Mouse (Mus musculus) left cerebral cortex, postnatal 4 days (tissue): ENCODE measurements around the gene Elavl3. TPM values are rescaled to one million over a fixed set of nuclear protein-coding genes. Genes with fewer than 3 reads are reported as not detected.
A peak's percentile ranks its signal among the peaks of the same experiment; 100 is the strongest.

Source experiments
- DNase-seq: peaks from one replicate; pipeline ENCODE4 v3.0.0-alpha.2; 2022
- intact Hi-C: fragments of 180-260 bp; cut with DNase I; formaldehyde crosslinking; loops from one replicate; pipeline ENCODE4 v1.15.1; 2025
- total RNA-seq, 2 experiments: library from RNA; stranded (reverse); gene quantifications; 2 replicates each; pipeline ENCODE4 v1.2.3; 2021

The Elavl3 gene
- total RNA-seq, 2 experiments from 2014 or later: 365 to 366 TPM

DNA sequence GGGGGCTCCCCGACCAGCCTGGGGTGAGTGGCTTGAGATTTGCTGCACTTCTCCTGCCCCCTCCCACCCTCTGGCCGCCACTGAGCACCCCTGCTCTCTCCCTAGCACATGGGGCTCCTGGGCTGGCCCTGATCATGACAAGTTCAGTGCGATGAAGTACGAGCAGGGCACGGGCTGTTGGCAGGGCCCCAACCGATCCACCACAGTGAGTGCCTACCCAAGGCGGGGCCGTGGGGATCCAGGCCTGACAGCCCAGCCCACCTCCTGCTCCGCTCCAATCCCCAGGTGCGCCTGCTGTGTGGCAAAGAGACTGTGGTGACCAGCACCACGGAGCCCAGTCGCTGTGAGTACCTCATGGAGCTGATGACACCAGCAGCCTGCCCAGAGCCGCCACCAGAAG lies 39.1 kb downstream of the Elavl3 start:
- DNase-seq: no peak
- intact Hi-C loops: no loop called here

GRCm38 (mm10) chr9:22011055-22011454 lies 40.8 kb downstream of the Elavl3 start:
- intact Hi-C loops: no loop called here
- no peak for DNase-seq

GRCm38 (mm10) chr9:22004546-22004945 lies 47.3 kb downstream of the Elavl3 start:
- no peak for DNase-seq
- intact Hi-C loops: no loop called here

DNA sequence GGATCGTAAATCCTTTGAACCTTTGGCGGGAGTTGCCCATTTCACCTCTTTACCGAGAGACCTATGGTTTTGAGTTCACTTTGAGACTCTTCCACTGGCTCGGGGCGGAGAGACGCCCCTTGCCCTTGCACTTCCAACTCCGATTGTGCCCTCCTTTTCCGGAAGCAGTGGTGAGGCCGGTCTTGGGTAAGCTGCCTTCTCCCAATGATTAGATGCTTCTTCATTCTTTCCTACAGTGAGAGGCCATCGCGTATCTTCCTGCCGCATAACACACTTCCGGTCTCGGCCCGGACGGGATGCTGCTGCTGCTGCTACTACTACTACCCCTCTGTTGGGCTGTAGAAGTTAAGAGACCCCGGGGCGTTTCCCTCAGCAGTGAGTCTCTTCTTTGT lies 48.7 kb downstream of the Elavl3 start:
- DNase-seq: no peak

DNA sequence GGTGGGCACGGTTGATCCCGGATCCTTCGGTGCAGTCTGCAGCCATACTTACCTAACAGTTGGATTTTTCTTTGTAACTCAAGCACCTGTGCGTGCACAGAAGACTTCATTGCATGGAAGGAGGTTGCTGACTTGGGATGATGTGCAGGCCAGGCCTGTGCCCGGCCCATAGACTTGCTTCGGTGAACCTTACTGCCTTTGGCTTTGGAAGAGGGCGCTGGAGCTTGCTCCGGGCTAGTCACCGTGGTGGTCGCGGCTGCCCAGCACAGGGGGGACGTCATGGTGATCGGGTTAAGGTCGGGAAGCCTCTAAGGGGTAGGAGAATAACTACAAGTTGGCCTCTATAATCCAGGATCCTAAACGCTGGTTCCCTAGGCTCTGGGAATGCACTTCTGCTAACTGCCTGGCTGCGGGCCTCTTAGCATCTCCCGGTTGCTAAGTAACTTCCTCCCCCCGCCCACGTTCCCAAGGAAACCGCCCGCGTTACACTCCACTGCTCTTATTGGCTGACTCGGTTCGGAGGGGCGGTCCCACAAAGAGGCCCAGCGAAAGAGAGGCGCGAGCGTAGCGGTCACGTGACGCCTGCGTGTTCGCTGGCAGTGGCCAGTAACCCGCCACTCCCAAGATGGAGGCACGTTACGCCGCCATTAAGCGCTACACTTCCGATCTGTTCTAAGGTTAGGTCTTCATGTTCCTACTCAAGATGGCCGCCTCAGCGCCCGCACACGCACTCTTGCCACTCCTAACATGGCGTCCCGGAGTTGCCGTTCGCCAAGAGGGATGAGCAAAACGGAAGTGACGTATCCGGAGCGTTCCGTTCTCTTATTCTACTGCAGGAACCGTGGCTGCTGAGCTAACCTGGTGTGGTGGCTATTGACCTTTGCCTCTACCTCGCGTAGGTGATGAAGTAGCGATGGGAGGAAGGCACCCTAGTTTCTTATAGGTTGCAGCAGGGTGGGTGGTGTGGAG lies 49.3 kb downstream of the Elavl3 start, which contains the start of the genes Ccdc151 and Prkcsh:
Gene Ccdc151, minus strand, starts transcription at position 441 of the 969 bp plus-strand sequence.
Gene Prkcsh, plus strand, starts transcription at position 613 of the 969 bp plus-strand sequence.
- DNase-seq: peak; percentile 99
- intact Hi-C loops: no loop called here

More for the DNA sequence above, 48.7 kb downstream of the Elavl3 start:
- intact Hi-C loops: no loop called here

DNA sequence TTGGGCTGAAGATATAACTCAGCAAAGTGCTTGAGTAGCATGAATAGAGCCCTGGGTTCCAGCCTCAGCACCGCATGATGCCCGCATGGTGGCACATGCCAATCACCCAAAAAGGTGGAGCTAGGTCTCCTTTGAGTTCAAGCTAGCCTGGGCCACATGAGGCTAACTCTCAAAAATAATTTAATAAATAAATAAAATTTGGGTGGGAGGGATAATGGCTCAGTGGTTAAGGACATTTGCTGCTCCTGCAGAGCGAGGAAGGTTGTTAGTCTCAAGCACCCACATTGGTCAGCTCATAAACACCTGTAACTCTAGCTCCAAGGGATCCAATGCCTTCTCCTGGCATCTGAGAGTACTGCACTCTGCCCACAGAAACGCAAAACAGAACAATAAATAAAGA lies 50.2 kb downstream of the Elavl3 start:
- intact Hi-C loops: no loop called here
- no peak for DNase-seq

GRCm38 (mm10) chr9:22000296-22000695 lies 51.5 kb downstream of the Elavl3 start:
- DNase-seq: no peak
- intact Hi-C loops: no loop called here

GRCm38 (mm10) chr9:21996178-21996867 lies 55.5 kb downstream of the Elavl3 start:
- intact Hi-C loops: no loop called here
- no peak for DNase-seq

DNA sequence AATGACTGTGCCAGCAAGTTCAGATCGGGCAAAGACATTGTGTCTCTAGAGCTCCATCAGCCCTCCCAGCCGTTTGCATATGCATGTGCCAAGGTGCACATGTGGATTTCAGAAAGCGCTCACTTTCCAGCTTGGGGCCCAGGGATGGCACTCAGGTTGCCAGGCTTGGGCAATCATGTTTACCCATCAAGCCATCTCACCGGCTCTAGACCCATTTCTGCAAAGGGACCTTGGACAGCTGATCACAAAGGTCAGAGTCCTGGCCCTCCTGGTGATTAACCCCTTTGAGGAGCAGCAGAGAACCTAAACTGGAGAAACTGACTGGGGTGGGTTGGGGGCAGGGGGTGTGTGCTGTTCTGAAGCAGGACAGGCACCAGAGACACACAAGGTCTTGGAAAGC lies 59.6 kb downstream of the Elavl3 start:
- intact Hi-C loops: no loop called here
- DNase-seq: no peak

GRCm38 (mm10) chr9:21989230-21990110 lies 62.4 kb downstream of the Elavl3 start, which contains the start of gene Rgl3:
TSS of gene Rgl3 (minus strand) at chr9:21989446.
- intact Hi-C loops: no loop called here
- no peak for DNase-seq

DNA sequence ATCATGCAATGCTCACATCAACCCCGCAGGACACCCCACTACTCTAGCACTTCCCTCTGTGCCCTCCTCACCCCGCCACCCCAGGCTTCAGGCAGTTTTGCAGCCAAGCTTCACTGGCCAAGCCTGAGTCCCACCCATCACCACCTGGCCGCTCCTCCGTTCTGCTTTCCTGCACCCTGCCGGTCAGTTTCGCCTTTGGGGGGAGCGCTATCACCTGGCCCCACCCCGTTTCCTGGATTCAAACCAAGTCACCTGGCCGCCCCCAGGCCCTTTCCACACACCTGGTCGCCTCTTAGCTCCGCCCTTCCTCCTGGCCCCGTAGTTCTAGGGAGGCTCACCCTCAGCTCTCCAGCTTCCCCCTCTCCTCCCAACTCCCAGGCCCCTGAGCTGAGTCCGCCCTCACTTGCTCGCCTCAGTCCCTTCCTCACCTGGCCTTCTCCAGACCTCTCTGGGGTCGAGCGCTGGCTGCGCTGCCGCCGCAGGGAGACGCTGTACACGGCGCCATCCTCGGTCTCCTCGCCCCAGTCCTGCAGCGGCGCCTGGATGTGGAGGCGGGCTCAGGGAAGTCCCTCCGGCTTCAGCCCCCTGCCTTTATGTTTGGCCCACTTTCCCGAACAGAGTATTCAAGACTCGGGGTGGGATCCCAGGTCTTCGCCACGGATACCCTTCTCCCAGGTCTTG lies 63.3 kb downstream of the Elavl3 start:
- intact Hi-C loops: no loop called here
- DNase-seq: no peak

GRCm38 (mm10) chr9:21987592-21988342 lies 64.1 kb downstream of the Elavl3 start:
- DNase-seq: no peak
- intact Hi-C loops: no loop called here

DNA sequence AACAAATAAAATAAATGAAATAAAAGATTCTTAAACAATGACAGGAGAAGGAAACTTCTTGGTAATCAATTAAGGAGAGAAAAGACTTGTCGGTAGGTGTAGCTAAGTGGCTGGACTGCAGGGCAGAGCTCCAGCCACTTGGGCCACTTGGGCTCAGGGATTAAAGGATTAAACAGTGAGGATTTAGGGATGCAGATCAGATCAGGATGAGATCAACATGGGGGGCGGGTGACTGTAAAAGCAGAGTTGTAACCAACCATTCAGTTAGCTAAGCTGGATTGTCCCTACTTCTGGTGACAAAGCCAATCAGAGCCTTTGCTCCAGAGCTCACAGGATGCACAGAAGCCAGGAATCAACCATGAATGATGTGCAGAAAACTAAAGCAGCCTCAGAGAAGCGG lies 67.9 kb downstream of the Elavl3 start:
- intact Hi-C loops: no loop called here
- DNase-seq: no peak

DNA sequence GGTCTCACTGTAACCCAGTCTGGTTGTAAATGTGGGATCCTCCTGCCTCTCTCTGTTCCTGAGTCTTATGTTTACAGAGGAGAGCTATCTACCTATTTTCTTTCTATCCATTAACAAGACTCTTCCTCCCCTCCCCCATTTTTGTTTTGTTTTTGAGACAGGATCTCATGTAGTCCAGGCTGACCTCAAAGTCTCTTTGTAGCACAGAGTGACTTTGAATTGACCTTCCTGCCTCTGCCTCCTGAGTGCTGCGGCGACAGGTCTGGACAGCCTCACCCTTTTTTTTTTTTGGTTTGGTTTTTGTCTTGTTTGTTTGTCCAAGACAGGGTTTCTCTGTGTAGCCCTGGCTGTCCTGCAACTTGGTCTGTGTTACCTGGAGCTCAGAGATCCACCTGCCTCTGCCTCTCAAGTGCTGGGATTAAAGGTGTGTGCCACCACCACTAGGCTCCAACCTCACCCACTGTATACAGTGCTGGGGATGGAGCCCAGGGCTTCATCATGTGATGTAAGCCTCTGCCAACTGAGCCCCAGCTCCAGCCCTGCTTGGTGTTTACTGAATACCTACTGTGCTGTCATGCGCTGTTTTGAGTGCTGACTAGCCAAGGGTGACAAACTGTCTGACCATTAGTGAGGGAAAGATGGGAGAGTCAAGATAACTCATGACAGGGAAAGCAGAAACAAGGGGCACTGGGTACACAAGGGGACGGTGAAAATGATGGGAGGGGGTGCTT lies 73.3 kb downstream of the Elavl3 start:
- DNase-seq: no peak
- intact Hi-C loops: no loop called here

DNA sequence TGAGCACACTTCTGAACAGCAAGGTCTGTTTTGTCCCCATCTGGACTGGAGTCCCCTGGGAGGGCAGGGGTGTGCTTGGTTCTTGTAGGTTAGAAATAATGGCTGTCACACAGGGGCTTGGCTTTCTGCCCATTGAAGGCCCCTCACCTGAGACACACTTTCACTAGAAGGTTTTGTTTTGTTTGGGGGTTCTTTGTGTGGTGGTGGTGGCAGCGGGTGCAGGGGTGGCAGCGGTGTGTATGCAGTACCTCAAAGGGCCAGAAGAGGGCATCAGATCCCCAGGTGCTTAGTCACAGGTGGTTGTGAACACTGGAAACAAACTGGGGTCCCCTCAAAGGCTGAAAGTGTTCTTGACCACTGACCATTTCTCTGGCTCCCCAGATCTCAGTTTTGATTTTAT lies 73.9 kb downstream of the Elavl3 start:
- DNase-seq: no peak
- intact Hi-C loops: no loop called here

DNA sequence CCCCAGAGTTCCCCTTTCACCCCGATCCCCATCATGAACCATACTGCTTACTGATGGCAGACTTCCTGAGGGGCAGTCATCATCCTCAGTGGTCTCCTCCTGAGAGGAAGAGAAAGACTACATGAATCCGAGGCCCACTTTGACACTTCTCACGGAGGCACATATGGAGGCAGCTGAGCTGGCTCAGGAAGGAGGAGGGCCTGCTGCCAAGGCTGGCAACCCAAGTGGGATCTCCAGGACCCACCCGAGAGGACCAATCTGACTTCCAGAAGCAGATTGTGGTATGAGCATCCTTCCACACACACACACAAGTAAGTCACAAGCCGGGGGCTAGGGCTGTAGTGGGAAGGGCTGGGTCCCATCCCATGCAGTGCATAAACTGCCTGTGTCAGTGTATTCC lies 74.5 kb downstream of the Elavl3 start:
- DNase-seq: peak; percentile 74
- intact Hi-C loops: no loop called here

- intact Hi-C loops: no loop called here
- no peak for DNase-seq
These were observed 75.1 kb downstream of the Elavl3 start for GRCm38 (mm10) chr9:21976626-21977175.

GRCm38 (mm10) chr9:21969304-21969703 lies 82.5 kb downstream of the Elavl3 start:
- intact Hi-C loops: no loop called here
- no peak for DNase-seq
